Comparison of ENCODE assay signal across 14 mouse cellular contexts in genomic region chr4:44029661-44030066, GRCm38 (mm10). TPM values are rescaled to one million over a fixed set of nuclear protein-coding genes. Genes with fewer than 3 reads are reported as not detected.
DNase-seq lines count a peak whose midpoint lies in the region; ATAC-seq and TF ChIP-seq lines count a peak whose summit lies in the region.
"Had no signal": no experiment of that assay in that cellular context is flagged by ENCODE, and none has a peak within 500 bp of the region (broad histone marks: within the 10 kb centered on the region; RNA-seq: fewer than 3 reads in every experiment).

No protein-coding gene starts in this region.

- peaks cover 76% of the 10 kb centered on the region for H3K36me3 ChIP-seq in forebrain, embryonic 14.5 days (ENCODE audit: control insufficient read depth, insufficient read depth, low read length)
- peaks cover 16% of the 10 kb centered on the region for H3K36me3 ChIP-seq in forebrain, embryonic 11.5 days (ENCODE audit: control insufficient read depth, insufficient read depth, low read length)
- peaks cover 77% of the 10 kb centered on the region for H3K36me3 ChIP-seq in liver, embryonic 14.5 days (replicated peaks; ENCODE audit: control insufficient read depth, insufficient read depth, low read depth)
- H3K36me3 ChIP-seq in liver, postnatal 0 days (replicated peaks; ENCODE audit: insufficient read depth, low read length) = peaks cover 89% of the 10 kb centered on the region

- H3K27me3 ChIP-seq in forebrain, embryonic 14.5 days (replicated peaks; ENCODE audit: control insufficient read depth, insufficient read depth, low read length) = no peaks in the 10 kb centered on the region
- H3K27me3 ChIP-seq in forebrain, embryonic 11.5 days (ENCODE audit: control insufficient read depth, insufficient read depth, low read length) = peaks cover 67% of the 10 kb centered on the region
- no peaks in the 10 kb centered on the region for H3K27me3 ChIP-seq in liver, embryonic 14.5 days (ENCODE audit: control insufficient read depth, insufficient read depth, low read length)
- H3K27me3 ChIP-seq in liver, postnatal 0 days (ENCODE audit: insufficient read depth, low read length) = no peaks in the 10 kb centered on the region

- H3K9ac ChIP-seq in forebrain, embryonic 14.5 days (ENCODE audit: low read length) = no peak overlapping the region
- no peak overlapping the region for H3K9ac ChIP-seq in forebrain, embryonic 11.5 days (ENCODE audit: low read length)
- H3K9ac ChIP-seq in liver, embryonic 14.5 days (replicated peaks) = no peak overlapping the region
- no peak overlapping the region for H3K9ac ChIP-seq in liver, postnatal 0 days (replicated peaks)
- H3K9ac ChIP-seq: midbrain, embryonic 13.5 days had no signal

- intact Hi-C loops in heart, postnatal 10 days (cut with DNase I) = loop anchor here (5.0 kb wide), 1 partner anchor 102 kb away; no protein-coding TSS in a partner anchor

- H3K4me3 ChIP-seq in forebrain, embryonic 14.5 days (ENCODE audit: low read depth, low read length) = no peak overlapping the region
- no peak overlapping the region for H3K4me3 ChIP-seq in forebrain, embryonic 11.5 days (ENCODE audit: low read depth, low read length)
- H3K4me3 ChIP-seq in liver, embryonic 14.5 days (ENCODE audit: insufficient read depth in 1 of 2, low read depth in 2 of 2, low read length in 2 of 2) = no peak overlapping the region
- H3K4me3 ChIP-seq in liver, postnatal 0 days (ENCODE audit: low read depth, low read length) = no peak overlapping the region
- H3K4me3 ChIP-seq: midbrain, embryonic 13.5 days had no signal

- 93% methylated on average over 15 of the region's 15 CpGs for WGBS in forebrain, embryonic 14.5 days
- 96% methylated on average over 15 of the region's 15 CpGs for WGBS in forebrain, embryonic 11.5 days
- 91% methylated on average over 15 of the region's 15 CpGs for WGBS in liver, embryonic 14.5 days (ENCODE audit: insufficient replicate concordance)
- WGBS in liver, postnatal 0 days (ENCODE audit: insufficient replicate concordance) = 87% methylated on average over 15 of the region's 15 CpGs

- no peak for ATAC-seq in forebrain, embryonic 14.5 days
- no peak for ATAC-seq in forebrain, embryonic 11.5 days (replicated peaks; ENCODE audit: low FRiP score)
- no peak for ATAC-seq in liver, embryonic 14.5 days (ENCODE audit: insufficient read depth)
- no peak for ATAC-seq in liver, postnatal 0 days
- ATAC-seq: midbrain, embryonic 13.5 days had no signal

- DNase-seq in forebrain, embryonic 14.5 days (ENCODE audit: low spot score) = peak; percentile 8
- no peak for DNase-seq in forebrain, embryonic 11.5 days (ENCODE audit: low spot score)
- DNase-seq in liver, embryonic 14.5 days (ENCODE audit: low read depth in 3 of 3, low spot score in 3 of 3) = no peak
- DNase-seq in liver, postnatal 0 days = no peak
- peak; percentile 26 for DNase-seq in gastrocnemius, postnatal 10 days
- DNase-seq in heart, postnatal 10 days = peak; percentile 62 to 77
- DNase-seq in thymus, postnatal 25 days = no peak
- no peak for DNase-seq in frontal cortex, postnatal 10 days (ENCODE audit: low spot score in 2 of 2)
- DNase-seq: kidney, postnatal 14 days had no signal

- no peaks in the 10 kb centered on the region for H3K4me1 ChIP-seq in forebrain, embryonic 14.5 days (ENCODE audit: control insufficient read depth, insufficient read depth, low read length)
- H3K4me1 ChIP-seq in forebrain, embryonic 11.5 days (replicated peaks; ENCODE audit: control insufficient read depth, insufficient read depth, low read length) = peaks cover 5% of the 10 kb centered on the region
- no peaks in the 10 kb centered on the region for H3K4me1 ChIP-seq in liver, embryonic 14.5 days (replicated peaks; ENCODE audit: control insufficient read depth in 2 of 2, insufficient read depth in 2 of 2, low read length in 1 of 2)
- no peaks in the 10 kb centered on the region for H3K4me1 ChIP-seq in liver, postnatal 0 days (ENCODE audit: insufficient read depth)

- TF ChIP-seq EP300 in liver, embryonic 14.5 days (IDR thresholded peaks at IDR 0.05; ENCODE audit: low read depth) = no peak
- TF ChIP-seq EP300 in liver, postnatal 0 days (IDR thresholded peaks at IDR 0.05; ENCODE audit: low read depth) = no peak

- peak; percentile 21; the same call in 1 of the 2 replicates for TF ChIP-seq CTCF in liver, embryonic 14.5 days (IDR thresholded peaks at IDR 0.05; ENCODE audit: low read depth)
- no peak for TF ChIP-seq CTCF in liver, postnatal 0 days (IDR thresholded peaks at IDR 0.05; ENCODE audit: low read depth)

- no peak overlapping the region for H3K4me2 ChIP-seq in forebrain, embryonic 14.5 days (ENCODE audit: low read length)
- no peak overlapping the region for H3K4me2 ChIP-seq in forebrain, embryonic 11.5 days (ENCODE audit: low read depth, low read length, severe bottlenecking)
- H3K4me2 ChIP-seq in liver, embryonic 14.5 days (ENCODE audit: low read depth) = no peak overlapping the region
- H3K4me2 ChIP-seq in liver, postnatal 0 days (ENCODE audit: low read depth, low read length) = no peak overlapping the region
- H3K4me2 ChIP-seq: midbrain, embryonic 13.5 days had no signal

- no peak overlapping the region for H3K27ac ChIP-seq in forebrain, embryonic 14.5 days (ENCODE audit: low read depth, low read length)
- no peak overlapping the region for H3K27ac ChIP-seq in forebrain, embryonic 11.5 days (ENCODE audit: low read depth, low read length)
- no peak overlapping the region for H3K27ac ChIP-seq in liver, embryonic 14.5 days
- no peak overlapping the region for H3K27ac ChIP-seq in liver, postnatal 0 days (ENCODE audit: low read depth)
- H3K27ac ChIP-seq: midbrain, embryonic 13.5 days had no signal

- H3K9me3 ChIP-seq in forebrain, embryonic 14.5 days (replicated peaks; ENCODE audit: control insufficient read depth, low read length) = no peaks in the 10 kb centered on the region
- no peaks in the 10 kb centered on the region for H3K9me3 ChIP-seq in forebrain, embryonic 11.5 days (ENCODE audit: control insufficient read depth, low read length)
- no peaks in the 10 kb centered on the region for H3K9me3 ChIP-seq in liver, embryonic 14.5 days (ENCODE audit: control insufficient read depth, low read length)
- no peaks in the 10 kb centered on the region for H3K9me3 ChIP-seq in liver, postnatal 0 days (ENCODE audit: low read length)
- H3K9me3 ChIP-seq: midbrain, embryonic 13.5 days had no signal

RNA-seq across cellular contexts. Expression of gene Clta, which starts 25.4 kb away (rescaled TPM):
- polyA plus RNA-seq in forebrain, embryonic 14.5 days (2014; fragmentation: Nextera tagmentation; extraction: Ambion mirVana) = 303 and 306 TPM in 2 replicates
- 211 and 223 TPM in 2 replicates for polyA plus RNA-seq in forebrain, embryonic 11.5 days (2014; fragmentation: Nextera tagmentation; extraction: Ambion mirVana)
- polyA plus RNA-seq in liver, embryonic 14.5 days (2012; rRNA removed) = 114 and 173 TPM in 2 replicates
- polyA plus RNA-seq in liver, embryonic 14.5 days (2014; fragmentation: Nextera tagmentation; extraction: Ambion mirVana) = 121 and 128 TPM in 2 replicates
- polyA plus RNA-seq in liver, postnatal 0 days (2015; fragmentation: Nextera tagmentation; extraction: Ambion mirVana) = 136 and 144 TPM in 2 replicates
- total RNA-seq in gastrocnemius, postnatal 10 days (2021) = 100 to 1,000 TPM in 1 of 2 experiments, 10 to 100 TPM in 1; 94.7 to 106 TPM
- 100 to 1,000 TPM; 101 to 104 TPM for total RNA-seq in heart, postnatal 10 days (2021)

RNA-seq across cellular contexts. Expression of gene Ccin, which starts 46.4 kb away (rescaled TPM):
- not detected in 2 replicates for polyA plus RNA-seq in forebrain, embryonic 14.5 days (2014; fragmentation: Nextera tagmentation; extraction: Ambion mirVana)
- polyA plus RNA-seq in forebrain, embryonic 11.5 days (2014; fragmentation: Nextera tagmentation; extraction: Ambion mirVana) = not detected in 2 replicates
- 0.02 TPM in 1 of 2 replicates, not detected in the other for polyA plus RNA-seq in liver, embryonic 14.5 days (2012; rRNA removed)
- not detected in 2 replicates for polyA plus RNA-seq in liver, embryonic 14.5 days (2014; fragmentation: Nextera tagmentation; extraction: Ambion mirVana)
- not detected in 2 replicates for polyA plus RNA-seq in liver, postnatal 0 days (2015; fragmentation: Nextera tagmentation; extraction: Ambion mirVana)
- total RNA-seq in gastrocnemius, postnatal 10 days (2021) = under 1 TPM in 1 of 2 experiments, not detected in 1; 0.14 TPM
- under 1 TPM; 0.12 to 0.22 TPM for total RNA-seq in heart, postnatal 10 days (2021)
- total RNA-seq: MEL had no signal
- polyA plus RNA-seq: embryonic facial prominence, embryonic 11.5 days; liver, embryonic 16.5 days; midbrain, embryonic 13.5 days; stomach, embryonic 16.5 days had no signal

RNA-seq across cellular contexts. Expression of gene Gne, which starts 54.3 kb away (rescaled TPM):
- 20.4 and 26.5 TPM in 2 replicates for polyA plus RNA-seq in forebrain, embryonic 14.5 days (2014; fragmentation: Nextera tagmentation; extraction: Ambion mirVana)
- 18.8 and 20.8 TPM in 2 replicates for polyA plus RNA-seq in forebrain, embryonic 11.5 days (2014; fragmentation: Nextera tagmentation; extraction: Ambion mirVana)
- 7.3 and 8.5 TPM in 2 replicates for polyA plus RNA-seq in liver, embryonic 14.5 days (2012; rRNA removed)
- polyA plus RNA-seq in liver, embryonic 14.5 days (2014; fragmentation: Nextera tagmentation; extraction: Ambion mirVana) = 21.3 and 29.9 TPM in 2 replicates
- polyA plus RNA-seq in liver, postnatal 0 days (2015; fragmentation: Nextera tagmentation; extraction: Ambion mirVana) = 47.5 and 49.5 TPM in 2 replicates
- 10 to 100 TPM; 17.1 to 24.3 TPM for total RNA-seq in gastrocnemius, postnatal 10 days (2021)
- 10 to 100 TPM; 33.7 to 38.5 TPM for total RNA-seq in heart, postnatal 10 days (2021)

Comparison
In these comparisons a context has a peak if more than half of its experiments do, and no peak if none do; other contexts are left out.
1. DNase-seq: peak in forebrain, embryonic 14.5 days (single experiment), gastrocnemius, postnatal 10 days (single experiment) and heart, postnatal 10 days (2 of 2); none in forebrain, embryonic 11.5 days (single experiment), liver, embryonic 14.5 days (0 of 3), liver, postnatal 0 days (single experiment), thymus, postnatal 25 days (single experiment) and frontal cortex, postnatal 10 days (0 of 2).